8 mouse cellular contexts compared by ENCODE assay signal in the genomic region with DNA sequence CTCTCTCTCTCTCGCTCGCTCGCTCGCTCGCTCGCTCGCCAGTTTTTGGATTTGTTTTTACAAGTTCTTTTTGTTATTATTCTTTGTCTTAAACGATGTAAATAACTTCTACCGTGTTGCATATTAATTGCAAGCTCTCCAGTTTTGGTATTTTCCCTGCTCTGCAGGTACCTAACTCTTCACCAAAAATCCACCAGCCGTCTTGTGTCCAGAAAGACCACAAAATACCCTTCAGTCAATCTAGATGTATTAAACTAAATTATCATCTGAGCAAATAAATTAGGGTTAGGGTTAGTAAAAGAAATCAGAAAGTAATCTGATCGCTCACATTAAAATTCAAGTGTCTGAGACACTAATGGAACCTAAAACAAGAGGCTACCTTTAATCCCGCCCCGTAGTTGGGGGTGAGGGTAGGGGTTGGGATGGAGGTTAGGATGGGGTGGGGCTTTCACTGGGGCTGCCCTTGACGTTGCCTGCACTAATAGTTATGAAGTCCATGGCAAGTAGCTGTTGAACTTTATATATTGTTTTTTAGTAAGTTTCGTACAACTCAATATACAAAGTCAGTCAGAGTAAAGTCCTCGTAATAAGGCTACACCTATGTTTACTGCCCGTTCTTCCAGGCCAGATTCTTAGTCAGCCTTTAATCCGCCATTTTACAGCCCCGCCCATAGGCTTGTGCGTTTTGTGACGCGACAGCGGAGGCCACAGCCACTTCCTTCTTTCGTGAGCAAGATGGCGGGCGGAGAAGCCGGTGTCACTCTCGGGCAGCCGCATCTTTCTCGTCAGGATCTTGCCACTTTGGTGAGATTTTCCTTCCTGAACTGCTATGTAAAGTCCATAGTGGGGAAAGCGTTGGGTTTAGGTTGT. TPM values are rescaled to one million over a fixed set of nuclear protein-coding genes. Genes with fewer than 3 reads are reported as not detected.
DNase-seq lines count a peak whose midpoint lies in the region; ATAC-seq and TF ChIP-seq lines count a peak whose summit lies in the region.

A gene (plus strand): TSS at position 662 of the 870 bp plus-strand sequence.

- WGBS in lung, adult 2 months, result no CpG with 5 or more reads among the region's 31 CpGs
- WGBS in liver, embryonic 14.5 days (ENCODE audit: insufficient replicate concordance), result 30% methylated on average over 27 of the region's 31 CpGs
- WGBS in neural tube, embryonic 11.5 days, result 16% methylated on average over 15 of the region's 31 CpGs

- no peak for TF ChIP-seq POLR2A in lung, adult 2 months (IDR thresholded peaks at IDR 0.05; ENCODE audit: borderline replicate concordance, extremely low read depth, low read depth, low read length)
- no peak for TF ChIP-seq POLR2A in cortical plate, adult 2 months (IDR thresholded peaks at IDR 0.05; ENCODE audit: extremely low read depth, insufficient read depth, low read length)

- no peaks in the 10 kb centered on the region for H3K4me1 ChIP-seq in lung, adult 2 months (ENCODE audit: control insufficient read depth, insufficient read depth, low read length)
- no peaks in the 10 kb centered on the region for H3K4me1 ChIP-seq in cortical plate, adult 2 months (ENCODE audit: control insufficient read depth, insufficient read depth, low read length)
- H3K4me1 ChIP-seq in liver, embryonic 14.5 days (replicated peaks; ENCODE audit: control insufficient read depth in 2 of 2, insufficient read depth in 2 of 2, low read length in 1 of 2), result no peaks in the 10 kb centered on the region
- H3K4me1 ChIP-seq in neural tube, embryonic 11.5 days (ENCODE audit: control insufficient read depth, insufficient read depth, low read length), result no peaks in the 10 kb centered on the region

- peak within 1 kb of the TSS; percentile 71 for H3K4me3 ChIP-seq in lung, adult 2 months (replicated peaks; ENCODE audit: extremely low read depth, low read depth, low read length)
- H3K4me3 ChIP-seq in cortical plate, adult 2 months (ENCODE audit: insufficient read depth, low read length), result peak within 1 kb of the TSS; percentile 92
- peak within 1 kb of the TSS; percentile 58 to 86 for H3K4me3 ChIP-seq in liver, embryonic 14.5 days (ENCODE audit: insufficient read depth in 1 of 2, low read depth in 2 of 2, low read length in 2 of 2)
- peak within 1 kb of the TSS; percentile 31 for H3K4me3 ChIP-seq in neural tube, embryonic 11.5 days (ENCODE audit: low read depth, low read length)

- H3K27me3 ChIP-seq in liver, embryonic 14.5 days (ENCODE audit: control insufficient read depth, insufficient read depth, low read length), result no peaks in the 10 kb centered on the region
- H3K27me3 ChIP-seq in neural tube, embryonic 11.5 days (ENCODE audit: control insufficient read depth, insufficient read depth, low read length), result no peaks in the 10 kb centered on the region

- peak within 1 kb of the TSS; percentile 65; the same call in 1 of the 2 replicates for H3K27ac ChIP-seq in cortical plate, adult 2 months (ENCODE audit: insufficient read depth, low read length)
- no peak within 1 kb of the TSS for H3K27ac ChIP-seq in liver, embryonic 14.5 days
- no peak within 1 kb of the TSS for H3K27ac ChIP-seq in neural tube, embryonic 11.5 days (ENCODE audit: low read depth, low read length)

- DNase-seq in lung, adult 2 months, result peak; percentile 65
- no peak for DNase-seq in lung, postnatal 25 days (ENCODE audit: low spot score)
- DNase-seq in forelimb bud, embryonic 11.5 days (ENCODE audit: low read depth, low spot score), result peak; percentile 57
- DNase-seq in liver, embryonic 14.5 days (ENCODE audit: low read depth in 3 of 3, low spot score in 3 of 3), result peak in 2 of 3 experiments; percentile 50 to 66
- DNase-seq in neural tube, embryonic 11.5 days (ENCODE audit: low spot score), result peak; percentile 57
- peak; percentile 79 for DNase-seq in thymus, postnatal 14 days

- no peaks in the 10 kb centered on the region for H3K9me3 ChIP-seq in liver, embryonic 14.5 days (ENCODE audit: control insufficient read depth, low read length)
- no peaks in the 10 kb centered on the region for H3K9me3 ChIP-seq in neural tube, embryonic 11.5 days (ENCODE audit: control insufficient read depth, low read length)

- no peaks in the 10 kb centered on the region for H3K36me3 ChIP-seq in liver, embryonic 14.5 days (replicated peaks; ENCODE audit: control insufficient read depth, insufficient read depth, low read depth)
- H3K36me3 ChIP-seq in neural tube, embryonic 11.5 days (ENCODE audit: control insufficient read depth, insufficient read depth, low read length), result no peaks in the 10 kb centered on the region

- peak within 1 kb of the TSS; percentile 40; the same call in 1 of the 2 replicates for H3K4me2 ChIP-seq in liver, embryonic 14.5 days (ENCODE audit: low read depth)
- H3K4me2 ChIP-seq in neural tube, embryonic 11.5 days (ENCODE audit: low read depth), result no peak within 1 kb of the TSS

- peak; percentile 91 for ATAC-seq in inflammation-experienced regulatory T-cells, adult 6 months
- ATAC-seq in liver, embryonic 14.5 days (ENCODE audit: insufficient read depth), result peak; percentile 98
- ATAC-seq in neural tube, embryonic 11.5 days (ENCODE audit: insufficient read depth, low FRiP score, low TSS enrichment), result peak; percentile 69; the same call in 1 of the 2 replicates

- TF ChIP-seq EP300 in liver, embryonic 14.5 days (IDR thresholded peaks at IDR 0.05; ENCODE audit: low read depth), result no peak

- TF ChIP-seq CTCF in lung, adult 2 months (IDR thresholded peaks at IDR 0.05; ENCODE audit: insufficient read depth, low read length), result no peak
- TF ChIP-seq CTCF in cortical plate, adult 2 months (IDR thresholded peaks at IDR 0.05; ENCODE audit: extremely low read depth, insufficient read depth, low read length), result no peak
- no peak for TF ChIP-seq CTCF in liver, embryonic 14.5 days (IDR thresholded peaks at IDR 0.05; ENCODE audit: low read depth)

- no peak within 1 kb of the TSS; the same call in 1 of the 2 replicates for H3K9ac ChIP-seq in liver, embryonic 14.5 days (replicated peaks)
- no peak within 1 kb of the TSS for H3K9ac ChIP-seq in neural tube, embryonic 11.5 days (ENCODE audit: low read length)

RNA-seq across cellular contexts. Expression of the gene that starts here (rescaled TPM):
- polyA plus RNA-seq in lung, adult 2 months (2012; rRNA removed), result 5.1 and 10.1 TPM in 2 replicates
- polyA plus RNA-seq in cortical plate, adult 2 months (2012; rRNA removed), result not detected in 2 replicates
- 100 to 1,000 TPM; 145 to 207 (median 164) TPM for polyA plus RNA-seq in inflammation-experienced regulatory T-cells, adult 6 months (2017; shearing (Covaris generic))
- polyA plus RNA-seq in liver, embryonic 14.5 days (2012; rRNA removed), result 10.8 and 20.6 TPM in 2 replicates
- polyA plus RNA-seq in liver, embryonic 14.5 days (2014; fragmentation: Nextera tagmentation; extraction: Ambion mirVana), result 27.1 TPM in 1 of 2 replicates, not detected in the other
- polyA plus RNA-seq in neural tube, embryonic 11.5 days (2014; fragmentation: Nextera tagmentation; extraction: Ambion mirVana), result 24.6 and 24.7 TPM in 2 replicates

Comparison
In these comparisons a context has a peak if more than half of its experiments do, and no peak if none do; other contexts are left out.
1. H3K4me3 ChIP-seq: peak in every context shown above with its lines; median percentile 92 in cortical plate, adult 2 months; 72 in liver, embryonic 14.5 days; 71 in lung, adult 2 months; 31 in neural tube, embryonic 11.5 days.